Mouse (Mus musculus) embryonic fibroblast, embryonic 13.5 days (primary cell): ENCODE results near the gene Kif7.

Experiments
- CTCF ChIP-seq: IDR thresholded peaks from 2 replicates; pipeline ENCODE4 v1.5.1; 2011; ENCODE audit warnings: mild to moderate bottlenecking, control low read depth, low read length, moderate library complexity, borderline replicate concordance; ENCODE audit not compliant: insufficient read depth
- POLR2A ChIP-seq: IDR thresholded peaks from 2 replicates; pipeline ENCODE4 v1.6.1; 2011; ENCODE audit warnings: low read depth, mild to moderate bottlenecking, control low read depth, low read length, moderate library complexity

GRCm38 (mm10) chr7:79734563-79734962 lies 19.0 kb upstream of the Kif7 start:
- TF ChIP-seq POLR2A: no peak
- TF ChIP-seq CTCF: no peak
